Mouse (Mus musculus) myocyte (in vitro differentiated cells): ENCODE measurements around the gene C4b.
"Not testable (repeated sequence)": the region's sequence is repeated elsewhere in the genome, so short reads cannot be mapped to it uniquely, and the experiment has no call there.

Source experiments
- MYOD1 ChIP-seq, 3 experiments: IDR thresholded peaks; one replicate each; pipeline ENCODE4 v1.6.1; 2011; ENCODE audit warnings: control low read depth in 2 of 3, low read depth in 2 of 3, mild to moderate bottlenecking in 2 of 3, moderate library complexity in 1 of 3; ENCODE audit not compliant: insufficient read length in 2 of 3, control insufficient read depth in 1 of 3
- MYOG ChIP-seq, 3 experiments: IDR thresholded peaks; one replicate each; pipeline ENCODE4 v1.6.1; 2011; ENCODE audit warnings: control low read depth in 2 of 3, low read depth in 2 of 3, mild to moderate bottlenecking in 2 of 3; ENCODE audit not compliant: insufficient read length in 2 of 3, control insufficient read depth in 1 of 3, insufficient read depth in 1 of 3
- POLR2A ChIP-seq: IDR thresholded peaks from one replicate; pipeline ENCODE4 v1.6.1; 2011; ENCODE audit warnings: low read depth, mild to moderate bottlenecking, control low read depth, moderate library complexity; ENCODE audit not compliant: insufficient read length
- POLR2AphosphoS2 ChIP-seq: IDR thresholded peaks from one replicate; pipeline ENCODE4 v1.6.1; 2011; ENCODE audit warnings: low read depth, control low read depth; ENCODE audit not compliant: insufficient read length

DNA sequence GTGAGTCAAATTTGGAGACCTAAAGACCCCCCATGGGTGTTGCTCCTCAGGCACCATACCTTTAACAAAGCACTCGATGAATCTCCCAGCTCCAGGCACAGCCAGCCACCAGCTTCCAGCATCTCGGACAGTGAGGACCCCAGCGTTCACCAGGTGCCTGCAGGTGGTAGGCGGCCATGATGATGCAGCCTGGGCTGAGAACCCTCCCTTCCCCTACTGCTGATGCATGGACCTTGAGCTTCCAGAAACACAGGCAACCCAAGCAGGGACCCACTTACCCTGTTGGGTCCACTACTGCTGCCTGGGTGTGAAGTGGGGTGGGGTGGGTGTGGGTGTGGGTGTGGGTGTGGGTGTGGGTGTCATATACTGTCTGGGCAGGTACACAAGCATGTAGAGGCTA lies 1.5 kb upstream of the C4b start:
- TF ChIP-seq MYOG (IDR thresholded peaks at IDR 0.05; ENCODE audit: control insufficient read depth in 1 of 3, insufficient read depth in 1 of 3, insufficient read length in 2 of 3, low read depth in 2 of 3); POLR2A; MYOD1 (IDR thresholded peaks at IDR 0.05; ENCODE audit: control insufficient read depth in 1 of 3, insufficient read length in 2 of 3, low read depth in 2 of 3); POLR2AphosphoS2: not testable (repeated sequence)
